Mouse (Mus musculus) neural tube, embryonic 15.5 days (tissue): ENCODE measurements around the gene Vmn1r178. TPM values are rescaled to one million over a fixed set of nuclear protein-coding genes. Genes with fewer than 3 reads are reported as not detected.
"Not testable (repeated sequence)": the region's sequence is repeated elsewhere in the genome, so short reads cannot be mapped to it uniquely, and the experiment has no call there.

Source experiments
- ATAC-seq: fragments of 200-750 bp; cut with Nextera tagmentation; 2 replicates; pipeline ENCODE4 v1.8.0; 2017; ENCODE audit warnings: mild to moderate bottlenecking, moderate TSS enrichment, moderate library complexity; ENCODE audit not compliant: low FRiP score
- H3K27ac ChIP-seq: fragments of 300-500 bp; sonication (generic); replicated peaks from 2 replicates; pipeline ENCODE4 v1.5.1; 2015; ENCODE audit warnings: mild to moderate bottlenecking, inconsistent platforms
- H3K27me3 ChIP-seq: fragments of 300-500 bp; sonication (generic); replicated peaks from 2 replicates; pipeline ENCODE4 v1.6.1; 2015; ENCODE audit warnings: inconsistent platforms
- H3K36me3 ChIP-seq: fragments of 300-500 bp; sonication (generic); 2 replicates; pipeline ENCODE4 v1.6.1; 2015; ENCODE audit warnings: inconsistent platforms
- H3K4me1 ChIP-seq: fragments of 300-500 bp; sonication (generic); 2 replicates; pipeline ENCODE4 v1.6.1; 2015; ENCODE audit warnings: inconsistent platforms
- H3K4me2 ChIP-seq: fragments of 300-500 bp; sonication (generic); 2 replicates; pipeline ENCODE4 v1.6.1; 2015; ENCODE audit warnings: inconsistent platforms, mild to moderate bottlenecking, moderate library complexity
- H3K4me3 ChIP-seq: fragments of 300-500 bp; sonication (generic); replicated peaks from 2 replicates; pipeline ENCODE4 v1.5.1; 2015; ENCODE audit warnings: mild to moderate bottlenecking, inconsistent platforms
- H3K9ac ChIP-seq: fragments of 300-500 bp; sonication (generic); replicated peaks from 2 replicates; pipeline ENCODE4 v1.6.1; 2015; ENCODE audit warnings: mild to moderate bottlenecking, inconsistent platforms
- H3K9me3 ChIP-seq: fragments of 300-500 bp; sonication (generic); replicated peaks from 2 replicates; pipeline ENCODE4 v1.6.1; 2016; ENCODE audit warnings: inconsistent platforms
- WGBS: fragments of 180-500 bp; shearing (Covaris S2); methylation state at CpG from one replicate; pipeline ENCODE4 v1.1.7; 2015; ENCODE audit warnings: mixed read lengths; 5-methylcytosine and 5-hydroxymethylcytosine counted together
- polyA plus RNA-seq: library from polyadenylated mRNA; unstranded; fragments of >200 nt; fragmentation: Nextera tagmentation; extraction: Ambion mirVana; gene quantifications from 2 replicates; pipeline ENCODE4 v1.2.1, GENCODE M21; 2015

Gene Vmn1r178
- not detected in 2 replicates for polyA plus RNA-seq

- H3K36me3 ChIP-seq = no peaks in the 10 kb centered on the region
- 93% methylated on average over 1 of the region's 1 CpGs for WGBS
- no peaks in the 10 kb centered on the region for H3K4me1 ChIP-seq
- H3K9me3 ChIP-seq = peaks cover 20% of the 10 kb centered on the region
- H3K4me2 ChIP-seq = no peak within 1 kb of the TSS
- H3K4me3 ChIP-seq = no peak within 1 kb of the TSS
- H3K27me3 ChIP-seq = no peaks in the 10 kb centered on the region
- no peak for ATAC-seq
- no peak within 1 kb of the TSS for H3K27ac ChIP-seq
- H3K9ac ChIP-seq = no peak within 1 kb of the TSS
Observed at GRCm38 (mm10) chr7:23891709-23892108, at the start of gene Vmn1r178. Gene Vmn1r178, plus strand, starts transcription at chr7:23892009.

- H3K9me3 ChIP-seq, H3K4me1 ChIP-seq, H3K27me3 ChIP-seq, ATAC-seq, H3K4me2 ChIP-seq, H3K4me3 ChIP-seq, H3K27ac ChIP-seq, H3K36me3 ChIP-seq, H3K9ac ChIP-seq: not testable (repeated sequence)
- 0% methylated on average over 1 of the region's 1 CpGs for WGBS
Observed at GRCm38 (mm10) chr7:23866349-23866748, 25.5 kb upstream of the Vmn1r178 start, which contains the start of gene Vmn1r177. Gene Vmn1r177, minus strand, starts transcription at chr7:23866449.

GRCm38 (mm10) chr7:23876918-23877317, 14.9 kb upstream of the Vmn1r178 start:
- not testable (repeated sequence) for ATAC-seq, H3K27ac ChIP-seq, H3K4me2 ChIP-seq, H3K4me3 ChIP-seq, H3K36me3 ChIP-seq, H3K9ac ChIP-seq, H3K9me3 ChIP-seq, H3K4me1 ChIP-seq, H3K27me3 ChIP-seq
- 66% methylated on average over 4 of the region's 4 CpGs for WGBS

- Histone ChIP-seq H3K9me3 (peaks cover 15% of the 10 kb centered on the region; the same call in 1 of the 2 replicates), H3K4me1 (no peaks in the 10 kb centered on the region), H3K27me3 (no peaks in the 10 kb centered on the region), H3K4me3 (no peak within 1 kb of the TSS), H3K36me3 (no peaks in the 10 kb centered on the region), H3K4me2 (no peak within 1 kb of the TSS), H3K27ac (no peak within 1 kb of the TSS), H3K9ac (no peak within 1 kb of the TSS)
- 57% methylated on average over 2 of the region's 2 CpGs for WGBS
- no peak for ATAC-seq
Observed at GRCm38 (mm10) chr7:23926678-23927077, 34.9 kb downstream of the Vmn1r178 start, which contains the start of gene Vmn1r179. Gene Vmn1r179, plus strand, starts transcription at chr7:23926978.

Other genes starting within 250 kb of the Vmn1r178 start
- gene Vmn1r172, start 233.7 kb upstream of the Vmn1r178 start, polyA plus RNA-seq = not detected in 2 replicates
- not detected in 2 replicates for gene Vmn1r173, start 191.3 kb upstream of the Vmn1r178 start, polyA plus RNA-seq
- not detected in 2 replicates for gene Vmn1r174, start 139.7 kb upstream of the Vmn1r178 start, polyA plus RNA-seq
- gene Vmn1r175, start 81.4 kb upstream of the Vmn1r178 start, polyA plus RNA-seq = not detected in 2 replicates
- not detected in 2 replicates for gene Vmn1r176, start 54.6 kb upstream of the Vmn1r178 start, polyA plus RNA-seq
- gene Vmn1r177, start 25.6 kb upstream of the Vmn1r178 start, polyA plus RNA-seq = not detected in 2 replicates
- gene Vmn1r179, start 35.0 kb downstream of the Vmn1r178 start, polyA plus RNA-seq = not detected in 2 replicates
- not detected in 2 replicates for gene Vmn1r180, start 58.6 kb downstream of the Vmn1r178 start, polyA plus RNA-seq
- gene Vmn1r181, start 82.6 kb downstream of the Vmn1r178 start, polyA plus RNA-seq = not detected in 2 replicates
- not detected in 2 replicates for gene V1rd19, start 109.7 kb downstream of the Vmn1r178 start, polyA plus RNA-seq
- gene Vmn1r183, start 161.2 kb downstream of the Vmn1r178 start, polyA plus RNA-seq = not detected in 2 replicates
- 31.6 and 33.4 TPM in 2 replicates for gene Zfp180, start 189.9 kb downstream of the Vmn1r178 start, polyA plus RNA-seq
- gene Zfp112, start 220.3 kb downstream of the Vmn1r178 start, polyA plus RNA-seq = 10.4 and 12.2 TPM in 2 replicates
- 24.4 and 24.7 TPM in 2 replicates for gene Zfp235, start 242.2 kb downstream of the Vmn1r178 start, polyA plus RNA-seq